Mouse (Mus musculus) embryonic stem cell, embryonic (primary cell): Measurements from ENCODE around the gene Psmc3ip.

ENCODE experiments used
- CTCF ChIA-PET, 4 experiments: fragments of 300-600 bp in 2 of 4; fragments of 350-600 bp in 2 of 4; sonication (Branson Sonifier 250); formaldehyde crosslinking; loops; one replicate each; lab custom pipeline; 2022; ENCODE audit warnings: inconsistent platforms in 2 of 4; lab: Charles Lee
- POLR2A ChIA-PET, 4 experiments: fragments of 300-600 bp in 2 of 4; fragments of 350-600 bp in 2 of 4; sonication (Branson Sonifier 250); formaldehyde crosslinking; loops; one replicate each; lab custom pipeline; 2022; ENCODE audit warnings: antibody characterized with exemption in 4 of 4, inconsistent platforms in 1 of 4; lab: Charles Lee

Psmc3ip gene

GRCm38 (mm10) chr11:101078121-101078520 is 17.1 kb downstream of the Psmc3ip start, which contains the start of gene Hsd17b1:
Gene Hsd17b1, plus strand, starts transcription at chr11:101078411.
- ChIA-PET CTCF (interaction anchor here in 3 of 4 experiments (0.6 to 1.3 kb wide), 6 partner anchors 12 to 143 kb away, joined by 3 to 6 read pairs (median 4); partner anchors contain the start of gene Psmc3ip (in 1 of the 3)), POLR2A (interaction anchor here in 2 of 4 experiments (0.8 to 4.0 kb wide), 5 partner anchors 8 to 342 kb away, joined by 3 to 26 read pairs (median 6); partner anchors contain the start of genes Naglu (in 2 of the 2), Mlx (in 1 of the 2) and Psmc3ip (in 1 of the 2))

GRCm38 (mm10) chr11:101071810-101072428 is 23.3 kb downstream of the Psmc3ip start:
- ChIA-PET CTCF (interaction anchor here in 1 of 4 experiments (0.7 kb wide), 1 partner anchor 21 kb away, joined by 3 read pairs; no protein-coding TSS in a partner anchor), POLR2A (interaction anchor here in 2 of 4 experiments (0.6 to 2.5 kb wide), 3 partner anchors 12 to 303 kb away, joined by 3 to 8 read pairs (median 4); no protein-coding TSS in a partner anchor)

DNA sequence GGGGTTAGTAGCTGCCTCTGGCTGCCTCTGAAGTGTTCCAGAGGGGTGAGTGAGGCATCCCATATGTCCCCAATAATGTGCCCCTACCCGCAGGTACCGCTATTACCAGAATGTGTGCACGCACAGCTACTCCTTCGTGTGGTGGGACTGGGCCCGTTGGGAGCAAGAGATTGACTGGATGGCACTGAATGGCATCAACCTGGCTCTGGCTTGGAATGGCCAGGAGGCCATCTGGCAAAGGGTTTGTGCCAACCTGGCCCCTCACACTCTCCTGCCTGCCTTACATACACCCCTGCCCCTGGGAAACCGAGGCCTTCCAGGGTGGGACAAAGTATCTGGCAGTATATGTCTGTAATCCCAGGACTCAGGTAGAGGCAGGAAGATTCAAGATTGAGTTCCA is 24.2 kb downstream of the Psmc3ip start:
- ChIA-PET CTCF (interaction anchor here (0.6 to 2.5 kb wide), 10 partner anchors 9 to 118 kb away, joined by 3 to 28 read pairs (median 3); partner anchors contain the start of gene Coasy (in 1 of the 4)), POLR2A (interaction anchor here in 3 of 4 experiments (0.6 to 2.7 kb wide), 17 partner anchors 8 to 371 kb away, joined by 3 to 22 read pairs (median 8); partner anchors contain the start of genes Plekhh3 (in 2 of the 3), Psmc3ip (in 2 of the 3), Cavin1 (in 1 of the 3) and Cntd1 (in 1 of the 3))

DNA sequence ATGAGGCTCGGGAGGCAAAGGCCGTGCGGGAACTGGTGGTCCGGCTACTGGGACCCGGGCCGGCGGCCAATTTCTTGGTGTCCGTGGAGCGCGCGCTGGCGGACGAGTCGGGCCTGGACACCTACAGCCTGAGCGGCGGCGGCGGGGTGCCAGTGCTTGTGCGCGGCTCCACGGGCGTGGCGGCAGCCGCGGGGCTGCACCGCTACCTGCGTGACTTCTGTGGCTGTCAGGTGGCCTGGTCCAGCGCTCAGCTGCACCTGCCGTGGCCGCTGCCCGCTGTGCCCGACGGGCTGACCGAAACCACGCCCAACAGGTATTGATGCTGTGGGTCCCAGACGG is 25.1 kb downstream of the Psmc3ip start:
- ChIA-PET POLR2A (interaction anchor here in 3 of 4 experiments (0.6 to 2.7 kb wide), 44 partner anchors 8 to 674 kb away, joined by 3 to 22 read pairs (median 4); partner anchors contain the start of genes Rpl27 (in 3 of the 3), Cavin1 (in 2 of the 3), Coasy (in 2 of the 3) and Hsd17b1 (in 2 of the 3)), CTCF (interaction anchor here (0.6 to 2.5 kb wide), 21 partner anchors 9 to 628 kb away, joined by 3 to 28 read pairs (median 4); partner anchors contain the start of genes Becn1 (in 1 of the 4), Coasy (in 1 of the 4) and Psmc3ip (in 1 of the 4))

DNA sequence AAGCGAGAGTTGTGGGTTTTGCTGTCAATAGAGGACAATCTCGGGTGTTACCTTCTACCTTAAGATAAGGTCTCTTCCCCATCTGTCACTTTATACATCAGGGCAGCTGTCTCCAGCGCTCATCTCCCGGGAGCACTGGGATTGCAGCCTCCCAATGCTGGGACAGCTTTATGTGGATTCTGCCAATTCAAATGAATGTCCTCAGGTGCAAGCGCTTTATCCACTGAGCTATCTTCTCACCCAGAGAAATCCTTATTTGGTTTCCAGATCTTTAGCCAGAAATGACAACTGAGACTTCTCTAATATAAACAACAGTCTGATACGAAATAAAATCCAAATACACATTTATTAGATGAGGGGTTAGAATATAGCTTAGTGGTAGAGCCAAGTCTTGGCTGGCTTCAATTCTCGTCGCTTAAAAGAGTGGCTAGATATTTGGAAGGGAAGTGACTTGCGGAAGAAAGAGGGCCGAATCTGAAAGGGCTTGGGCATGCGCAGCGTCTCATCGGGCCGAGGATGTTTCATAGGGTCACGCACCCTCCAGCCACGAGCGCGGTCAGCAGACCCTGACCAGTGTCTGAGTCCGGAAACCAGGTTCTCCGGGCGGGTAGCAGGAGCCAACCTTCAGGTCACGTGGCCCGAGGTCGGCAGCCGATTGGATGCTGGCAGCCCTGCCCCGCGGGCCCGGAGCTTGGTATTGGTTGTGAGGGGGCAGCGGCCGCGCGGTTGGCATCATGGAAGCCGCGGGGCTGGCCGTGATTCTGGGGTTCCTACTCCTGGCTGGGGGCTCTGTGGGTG is 25.6 kb downstream of the Psmc3ip start, which contains the start of gene Naglu:
TSS of gene Naglu (plus strand) at position 622 of the 798 bp plus-strand sequence.
- ChIA-PET CTCF (interaction anchor here (0.5 to 2.5 kb wide), 23 partner anchors 10 to 233 kb away, joined by 3 to 28 read pairs (median 4); partner anchors contain the start of genes Coasy (in 2 of the 4), Becn1 (in 1 of the 4) and Psmc3ip (in 1 of the 4)), POLR2A (interaction anchor here in 3 of 4 experiments (0.6 to 2.7 kb wide), 51 partner anchors 8 to 673 kb away, joined by 3 to 22 read pairs (median 4); partner anchors contain the start of genes Rpl27 (in 3 of the 3), Cavin1 (in 2 of the 3), Coasy (in 2 of the 3) and Hsd17b1 (in 2 of the 3))

- CTCF ChIA-PET = interaction anchor here (0.6 to 1.9 kb wide), 46 partner anchors 8 to 1933 kb away, joined by 3 to 19 read pairs (median 4); partner anchors contain the start of genes Cavin1 (in 1 of the 4), Cntd1 (in 1 of the 4), Coa3 (in 1 of the 4) and Coasy (in 1 of the 4)
- POLR2A ChIA-PET = interaction anchor here (0.5 to 1.5 kb wide), 22 partner anchors 8 to 1222 kb away, joined by 3 to 8 read pairs (median 3); partner anchors contain the start of genes Cntnap1 (in 1 of the 4), Coasy (in 1 of the 4), Plekhh3 (in 1 of the 4) and Psmc3ip (in 1 of the 4)
Measured at GRCm38 (mm10) chr11:101066549-101067412, 28.5 kb downstream of the Psmc3ip start.

DNA sequence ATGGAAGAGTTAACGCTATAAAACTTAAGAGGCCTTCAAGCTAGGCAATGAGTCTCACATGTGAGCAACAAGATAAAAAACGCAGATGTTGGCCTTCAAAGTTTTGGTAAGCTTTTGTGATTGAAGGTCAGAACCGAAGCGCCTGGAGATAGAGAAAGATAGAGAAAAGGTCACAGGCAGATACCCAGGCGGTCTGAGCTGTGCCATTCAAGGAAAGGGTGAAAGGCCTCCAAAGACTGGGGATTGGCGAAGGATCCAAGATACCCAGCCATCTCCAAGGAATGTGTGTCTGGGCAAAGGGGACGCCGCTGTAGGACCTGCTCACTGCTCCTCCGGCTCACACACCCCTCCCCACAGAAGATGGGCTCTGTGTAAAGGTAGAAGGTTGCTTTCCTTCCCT is 30.2 kb downstream of the Psmc3ip start:
- CTCF ChIA-PET = interaction anchor here in 1 of 4 experiments (1.6 kb wide), 1 partner anchor 82 kb away, joined by 5 read pairs; no protein-coding TSS in a partner anchor
- POLR2A ChIA-PET = interaction anchor here in 3 of 4 experiments (0.5 to 2.0 kb wide), 3 partner anchors 10 to 57 kb away, joined by 3 to 5 read pairs (median 4); partner anchors contain the start of gene Psmc3ip (in 1 of the 3)

- CTCF ChIA-PET = interaction anchor here in 3 of 4 experiments (0.5 to 1.6 kb wide), 4 partner anchors 81 to 1596 kb away, joined by 3 to 15 read pairs (median 4); no protein-coding TSS in a partner anchor
- POLR2A ChIA-PET = interaction anchor here in 3 of 4 experiments (0.5 to 2.0 kb wide), 6 partner anchors 10 to 404 kb away, joined by 3 to 6 read pairs (median 4); partner anchors contain the start of genes Ezh1 (in 1 of the 3) and Psmc3ip (in 1 of the 3)
Measured at GRCm38 (mm10) chr11:101064462-101064861, 30.8 kb downstream of the Psmc3ip start.

- ChIA-PET POLR2A (interaction anchor here in 3 of 4 experiments (0.7 to 2.0 kb wide), 9 partner anchors 9 to 491 kb away, joined by 3 to 10 read pairs (median 4); partner anchors contain the start of genes Ezh1 (in 1 of the 3), Psmc3ip (in 1 of the 3) and Rab5c (in 1 of the 3)), CTCF (interaction anchor here in 3 of 4 experiments (0.5 to 1.6 kb wide), 5 partner anchors 81 to 1596 kb away, joined by 3 to 15 read pairs (median 4); no protein-coding TSS in a partner anchor)
Measured at GRCm38 (mm10) chr11:101063676-101064327, 31.4 kb downstream of the Psmc3ip start.

DNA sequence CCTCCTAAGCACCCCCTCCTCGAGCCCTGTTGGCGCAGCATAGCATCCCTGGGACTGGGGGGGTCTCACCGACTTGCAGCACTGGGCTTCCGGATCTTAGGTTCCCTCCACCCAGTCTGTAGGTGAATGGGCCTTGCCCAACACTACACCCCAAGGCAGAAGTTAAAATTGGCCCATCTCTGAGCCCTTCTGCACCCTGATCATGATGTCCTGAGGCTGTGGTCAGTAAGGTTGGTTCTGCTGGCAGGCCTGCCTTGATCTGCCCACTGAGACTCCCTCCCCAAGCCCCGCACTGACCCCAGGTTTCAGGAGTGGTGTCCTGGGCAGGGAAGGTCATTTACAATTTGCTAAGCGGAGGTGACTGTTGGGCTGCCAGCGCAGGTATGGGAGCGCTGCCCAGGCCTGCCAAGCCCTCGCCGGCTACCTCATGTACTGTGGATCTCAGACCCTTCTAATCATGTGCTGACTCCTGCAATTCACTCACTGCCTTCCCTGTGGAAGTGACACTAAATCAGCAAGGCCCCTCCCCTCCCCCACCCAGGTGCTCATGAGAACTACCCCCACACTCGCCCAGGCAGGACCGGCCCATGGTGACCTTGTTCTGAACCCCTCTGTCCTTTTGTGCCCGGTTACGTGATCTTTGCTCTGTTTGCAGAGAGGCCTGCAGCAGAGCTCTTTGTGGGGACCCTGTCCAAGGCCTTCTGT is 32.1 kb downstream of the Psmc3ip start:
- POLR2A ChIA-PET = interaction anchor here in 3 of 4 experiments (0.7 to 2.0 kb wide), 7 partner anchors 17 to 490 kb away, joined by 3 to 10 read pairs (median 4); partner anchors contain the start of genes Psmc3ip (in 1 of the 3) and Rab5c (in 1 of the 3)
- CTCF ChIA-PET = interaction anchor here in 1 of 4 experiments (0.8 to 1.6 kb wide), 3 partner anchors 80 to 127 kb away, joined by 3 to 5 read pairs (median 4); no protein-coding TSS in a partner anchor

DNA sequence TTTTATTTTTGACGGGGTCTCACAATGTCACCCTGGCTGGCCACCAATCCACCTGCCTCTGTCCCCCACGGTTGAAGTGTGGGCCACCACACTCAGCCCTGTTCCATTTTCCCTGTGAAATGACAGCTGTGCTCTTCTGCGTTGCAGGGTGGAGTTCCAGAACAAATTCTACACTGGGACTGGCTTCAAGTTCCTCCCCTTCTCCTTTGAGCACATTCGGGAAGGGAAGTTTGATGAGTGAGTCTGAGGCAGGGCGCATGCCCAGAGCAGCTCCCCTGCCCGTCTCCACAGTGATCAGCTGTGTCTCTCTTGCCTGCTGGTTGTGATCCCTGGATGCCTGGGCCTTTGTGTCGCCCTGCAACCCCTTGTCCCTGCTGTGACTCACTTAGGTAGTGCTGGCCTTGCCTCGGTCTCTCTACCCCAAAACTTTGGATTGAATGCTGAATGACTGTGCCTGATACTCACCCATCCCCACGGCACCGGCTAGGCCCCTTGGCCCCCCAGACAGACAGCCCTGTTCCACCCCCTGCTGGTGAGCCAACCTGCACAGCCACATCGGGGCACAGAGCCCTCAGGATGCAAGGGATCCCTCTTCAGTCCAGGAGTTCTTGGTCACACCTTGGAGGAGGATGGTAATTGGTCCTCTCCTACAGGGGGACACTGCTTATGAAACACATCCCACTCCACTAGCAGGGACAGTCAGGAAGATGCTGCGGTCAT is 32.9 kb downstream of the Psmc3ip start:
- POLR2A ChIA-PET = interaction anchor here in 3 of 4 experiments (0.6 to 1.1 kb wide), 4 partner anchors 10 to 528 kb away, joined by 3 to 4 read pairs (median 3); no protein-coding TSS in a partner anchor

GRCm38 (mm10) chr11:101061049-101061448 is 34.2 kb downstream of the Psmc3ip start:
- CTCF ChIA-PET = interaction anchor here in 1 of 4 experiments (0.6 kb wide), 1 partner anchor 241 kb away, joined by 3 read pairs; the partner anchor contains the start of gene Becn1
- POLR2A ChIA-PET = no interaction called here

More for the DNA sequence above, 32.9 kb downstream of the Psmc3ip start:
- CTCF ChIA-PET = interaction anchor here in 2 of 4 experiments (0.6 to 1.4 kb wide), 3 partner anchors 80 to 118 kb away, joined by 3 to 6 read pairs (median 5); no protein-coding TSS in a partner anchor

GRCm38 (mm10) chr11:101060126-101060525 is 35.1 kb downstream of the Psmc3ip start:
- ChIA-PET CTCF (interaction anchor here in 3 of 4 experiments (0.5 to 4.5 kb wide), 4 partner anchors 76 to 287 kb away, joined by 3 to 51 read pairs (median 4); partner anchors contain the start of gene Becn1 (in 1 of the 3)), POLR2A (interaction anchor here in 3 of 4 experiments (1.1 to 2.5 kb wide), 5 partner anchors 9 to 22 kb away, joined by 3 to 12 read pairs (median 6); partner anchors contain the start of genes Naglu (in 3 of the 3) and Coasy (in 1 of the 3))
